In genomic region chr11:59537218-59538130, GRCm38 (mm10) we compare ENCODE assay signal across 9 mouse cellular contexts. TPM values are rescaled to one million over a fixed set of nuclear protein-coding genes. Genes with fewer than 3 reads are reported as not detected.
DNase-seq lines count a peak whose midpoint lies in the region; ATAC-seq and TF ChIP-seq lines count a peak whose summit lies in the region.
"Had no signal": no experiment of that assay in that cellular context is flagged by ENCODE, and none has a peak within 500 bp of the region (broad histone marks: within the 10 kb centered on the region; RNA-seq: fewer than 3 reads in every experiment).

No protein-coding gene starts in this region.

- no peak for TF ChIP-seq POLR2A in liver, adult 2 months (IDR thresholded peaks at IDR 0.05; ENCODE audit: extremely low read depth, insufficient read depth, low read length)
- no peak for TF ChIP-seq POLR2A in embryonic fibroblast, embryonic 13.5 days (IDR thresholded peaks at IDR 0.05; ENCODE audit: low read depth, low read length)

- no peak overlapping the region for H3K4me2 ChIP-seq in liver, embryonic 11.5 days

- no peak for ATAC-seq in cerebellum, adult (ENCODE audit: insufficient number of reproducible peaks, low FRiP score, low TSS enrichment)
- no peak for ATAC-seq in liver, embryonic 11.5 days (replicated peaks; ENCODE audit: low FRiP score)
- ATAC-seq in megakaryocyte-erythroid progenitor cell, adult 5-6 weeks (replicated peaks; ENCODE audit: low FRiP score, low TSS enrichment, poor library complexity, severe bottlenecking) = peak; percentile 55; the same call in 1 of the 2 replicates

- no peak overlapping the region for H3K27ac ChIP-seq in liver, adult 2 months (replicated peaks; ENCODE audit: insufficient read depth, low read depth, low read length)
- no peak overlapping the region for H3K27ac ChIP-seq in liver, embryonic 11.5 days (ENCODE audit: low read depth, low read length)
- H3K27ac ChIP-seq in embryonic fibroblast, embryonic 13.5 days (ENCODE audit: insufficient read depth, low read length) = no peak overlapping the region

- no peaks in the 10 kb centered on the region for H3K9me3 ChIP-seq in liver, embryonic 11.5 days (ENCODE audit: control insufficient read depth, low read length)

- H3K27me3 ChIP-seq in liver, adult 2 months (ENCODE audit: control insufficient read depth, insufficient read depth, low read length) = no peaks in the 10 kb centered on the region
- no peaks in the 10 kb centered on the region for H3K27me3 ChIP-seq in liver, embryonic 11.5 days (replicated peaks; ENCODE audit: control insufficient read depth, insufficient read depth, low read length)

- no peaks in the 10 kb centered on the region for H3K79me2 ChIP-seq in liver, adult 2 months (ENCODE audit: control insufficient read depth, insufficient read depth, low read length)

- no peak overlapping the region for H3K9ac ChIP-seq in liver, adult 2 months (ENCODE audit: low read depth, low read length)
- H3K9ac ChIP-seq in liver, embryonic 11.5 days (ENCODE audit: low read depth, low read length) = no peak overlapping the region

- peak; percentile 17 for DNase-seq in cerebellum, adult 11 months
- DNase-seq in liver, adult 2 months (ENCODE audit: extremely low read depth, low read depth, low spot score) = no peak
- no peak for DNase-seq in liver, embryonic 11.5 days (ENCODE audit: low spot score)
- DNase-seq in embryo, embryonic 10 days (ENCODE audit: low spot score) = no peak
- no peak for DNase-seq in right cerebral cortex, postnatal 14 days

- H3K36me3 ChIP-seq in liver, adult 2 months (ENCODE audit: control insufficient read depth, insufficient read depth, low read length) = no peaks in the 10 kb centered on the region
- no peaks in the 10 kb centered on the region for H3K36me3 ChIP-seq in liver, embryonic 11.5 days (ENCODE audit: control insufficient read depth, insufficient read depth, low read length)

- no peaks in the 10 kb centered on the region for H3K4me1 ChIP-seq in liver, adult 2 months (ENCODE audit: control insufficient read depth, insufficient read depth, low read length)
- no peaks in the 10 kb centered on the region for H3K4me1 ChIP-seq in liver, embryonic 11.5 days (replicated peaks; ENCODE audit: control insufficient read depth, insufficient read depth, low read length)
- no peaks in the 10 kb centered on the region for H3K4me1 ChIP-seq in embryonic fibroblast, embryonic 13.5 days (ENCODE audit: control insufficient read depth, insufficient read depth, low read length)

- peak; percentile 68 for TF ChIP-seq CTCF in liver, adult 2 months (IDR thresholded peaks at IDR 0.05; ENCODE audit: low read depth, low read length)
- 0 out of 2 replicates have a peak, but pooled peaks have one; percentile 26 for TF ChIP-seq CTCF in embryonic fibroblast, embryonic 13.5 days (IDR thresholded peaks at IDR 0.05; ENCODE audit: borderline replicate concordance, insufficient read depth, low read length)

- H3K4me3 ChIP-seq in liver, adult 2 months (ENCODE audit: insufficient read depth, low read depth, low read length) = no peak overlapping the region
- no peak overlapping the region for H3K4me3 ChIP-seq in liver, embryonic 11.5 days (ENCODE audit: low read depth, low read length)
- H3K4me3 ChIP-seq in embryonic fibroblast, embryonic 13.5 days (ENCODE audit: insufficient read depth, low read length) = no peak overlapping the region

- 78% methylated on average over 16 of the region's 16 CpGs for whole genome bisulfite sequencing in liver, adult 2 months
- WGBS in liver, embryonic 11.5 days = 62% methylated on average over 16 of the region's 16 CpGs

RNA-seq across cellular contexts. Expression of gene Nlrp3, which starts 3.9 kb away (rescaled TPM):
- total RNA-seq in liver, adult 2 months (2014; rRNA removed) = 0.55 and 0.60 TPM in 2 replicates
- 0.14 and 0.44 TPM in 2 replicates for polyA plus RNA-seq in liver, adult 2 months (2012; rRNA removed)
- polyA plus RNA-seq in liver, embryonic 11.5 days (2014; fragmentation: Nextera tagmentation; extraction: Ambion mirVana) = 0.34 and 0.39 TPM in 2 replicates
- polyA plus RNA-seq in embryonic fibroblast, embryonic 13.5 days (2011; ENCODE audit: insufficient read length, low read depth, missing spikeins) = 0.79 TPM in 1 of 2 replicates, not detected in the other
- not detected in 2 replicates for total RNA-seq in megakaryocyte-erythroid progenitor cell, adult 5-6 weeks (2014; fragmentation: Nextera tagmentation)
- total RNA-seq in megakaryocyte-erythroid progenitor cell, adult 5-6 weeks (2017) = 0.30 TPM in 1 of 2 replicates, not detected in the other

RNA-seq across cellular contexts. Expression of gene Zkscan17, which starts 10.9 kb away (rescaled TPM):
- 5.1 and 7.1 TPM in 2 replicates for total RNA-seq in liver, adult 2 months (2014; rRNA removed)
- 8.0 and 9.4 TPM in 2 replicates for polyA plus RNA-seq in liver, adult 2 months (2012; rRNA removed)
- polyA plus RNA-seq in liver, embryonic 11.5 days (2014; fragmentation: Nextera tagmentation; extraction: Ambion mirVana) = 16.8 TPM in 2 replicates
- 23.6 and 25.4 TPM in 2 replicates for polyA plus RNA-seq in embryonic fibroblast, embryonic 13.5 days (2011; ENCODE audit: insufficient read length, low read depth, missing spikeins)
- total RNA-seq in megakaryocyte-erythroid progenitor cell, adult 5-6 weeks (2014; fragmentation: Nextera tagmentation) = 23.0 and 24.9 TPM in 2 replicates
- 10.4 and 17.5 TPM in 2 replicates for total RNA-seq in megakaryocyte-erythroid progenitor cell, adult 5-6 weeks (2017)

RNA-seq across cellular contexts. Expression of gene Olfr222, which starts 38.6 kb away (rescaled TPM):
- not detected in 2 replicates for total RNA-seq in liver, adult 2 months (2014; rRNA removed)
- not detected in 2 replicates for polyA plus RNA-seq in liver, adult 2 months (2012; rRNA removed)
- polyA plus RNA-seq in liver, embryonic 11.5 days (2014; fragmentation: Nextera tagmentation; extraction: Ambion mirVana) = not detected in 2 replicates
- not detected in 2 replicates for polyA plus RNA-seq in embryonic fibroblast, embryonic 13.5 days (2011; ENCODE audit: insufficient read length, low read depth, missing spikeins)
- not detected in 2 replicates for total RNA-seq in megakaryocyte-erythroid progenitor cell, adult 5-6 weeks (2014; fragmentation: Nextera tagmentation)
- total RNA-seq in megakaryocyte-erythroid progenitor cell, adult 5-6 weeks (2017) = not detected in 2 replicates
- total RNA-seq: heart, postnatal 36 days had no signal

RNA-seq across cellular contexts. Expression of gene Olfr223, which starts 55.6 kb away (rescaled TPM):
- not detected in 2 replicates for total RNA-seq in liver, adult 2 months (2014; rRNA removed)
- polyA plus RNA-seq in liver, adult 2 months (2012; rRNA removed) = not detected in 2 replicates
- polyA plus RNA-seq in liver, embryonic 11.5 days (2014; fragmentation: Nextera tagmentation; extraction: Ambion mirVana) = not detected in 2 replicates
- not detected in 2 replicates for polyA plus RNA-seq in embryonic fibroblast, embryonic 13.5 days (2011; ENCODE audit: insufficient read length, low read depth, missing spikeins)
- not detected in 2 replicates for total RNA-seq in megakaryocyte-erythroid progenitor cell, adult 5-6 weeks (2014; fragmentation: Nextera tagmentation)
- total RNA-seq in megakaryocyte-erythroid progenitor cell, adult 5-6 weeks (2017) = not detected in 2 replicates
- total RNA-seq: heart, postnatal 36 days had no signal
